Mouse (Mus musculus) kidney, embryonic 14.5 days (tissue): ENCODE measurements around the gene Trim3. TPM values are rescaled to one million over a fixed set of nuclear protein-coding genes. Genes with fewer than 3 reads are reported as not detected.

Experiments used
- ATAC-seq: fragments of 200-750 bp; cut with Nextera tagmentation; 2 replicates; pipeline ENCODE4 v1.8.0; 2017; ENCODE audit warnings: moderate number of reproducible peaks, mild to moderate bottlenecking, moderate TSS enrichment, moderate library complexity; ENCODE audit not compliant: low FRiP score, low TSS enrichment
- H3K27ac ChIP-seq: fragments of 300-500 bp; sonication (generic); 2 replicates; pipeline ENCODE4 v1.5.1; 2014; ENCODE audit warnings: low read depth, mild to moderate bottlenecking, low read length, moderate library complexity, mixed read lengths
- H3K27me3 ChIP-seq: fragments of 300-500 bp; sonication (generic); 2 replicates; pipeline ENCODE4 v1.6.1; 2014; ENCODE audit warnings: mild to moderate bottlenecking, low read length; ENCODE audit not compliant: control insufficient read depth, insufficient read depth
- H3K36me3 ChIP-seq: fragments of 300-500 bp; sonication (generic); 2 replicates; pipeline ENCODE4 v1.6.1; 2014; ENCODE audit warnings: low read length, mixed read lengths; ENCODE audit not compliant: control insufficient read depth, insufficient read depth
- H3K4me1 ChIP-seq: fragments of 300-500 bp; sonication (generic); 2 replicates; pipeline ENCODE4 v1.6.1; 2014; ENCODE audit warnings: low read length, mixed read lengths; ENCODE audit not compliant: control insufficient read depth, insufficient read depth
- H3K4me2 ChIP-seq: fragments of 300-500 bp; sonication (generic); replicated peaks from 2 replicates; pipeline ENCODE4 v1.6.1; 2014; ENCODE audit warnings: low read depth, mild to moderate bottlenecking, low read length
- H3K4me3 ChIP-seq: fragments of 300-500 bp; sonication (generic); 2 replicates; pipeline ENCODE4 v1.5.1; 2014; ENCODE audit warnings: mild to moderate bottlenecking, low read length
- H3K9ac ChIP-seq: fragments of 300-500 bp; sonication (generic); 2 replicates; pipeline ENCODE4 v1.6.1; 2014; ENCODE audit warnings: low read depth, mild to moderate bottlenecking, low read length, moderate library complexity
- H3K9me3 ChIP-seq: fragments of 300-500 bp; sonication (generic); 2 replicates; pipeline ENCODE4 v1.6.1; 2016; ENCODE audit warnings: low read length; ENCODE audit not compliant: control insufficient read depth
- WGBS: fragments of 180-500 bp; shearing (Covaris S2); extraction: QIAGEN DNeasy Blood & Tissue Kit; methylation state at CpG from one replicate; pipeline ENCODE4 v1.1.7; 2014; 5-methylcytosine and 5-hydroxymethylcytosine counted together
- polyA plus RNA-seq: library from polyadenylated mRNA; unstranded; fragments of >200 nt; fragmentation: Nextera tagmentation; extraction: Ambion mirVana; gene quantifications from 2 replicates; pipeline ENCODE4 v1.2.1, GENCODE M21; 2014

The Trim3 gene
- polyA plus RNA-seq, 1 experiment from 2014 or later, result 25.5 TPM

DNA sequence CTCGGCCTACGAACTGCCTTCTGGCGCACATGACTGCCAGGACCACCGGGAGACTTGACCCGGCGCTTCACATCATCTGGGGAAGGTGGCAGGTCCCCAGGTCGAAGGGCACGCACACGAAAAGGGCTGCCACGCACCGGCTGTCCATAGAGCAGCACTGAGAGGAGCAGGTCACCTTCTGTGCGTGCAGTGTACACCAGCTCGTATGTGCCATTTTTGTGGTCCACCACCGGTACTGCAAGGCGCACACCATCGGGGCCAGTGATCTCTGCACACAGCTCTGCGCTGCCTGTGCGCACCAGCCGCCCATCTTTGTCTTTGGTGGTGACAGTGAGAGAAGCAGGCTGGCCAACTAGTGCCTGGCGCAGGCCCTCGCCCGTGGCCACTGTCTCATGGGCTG lies 15.6 kb downstream of the Trim3 start:
- ATAC-seq, result no peak
- peaks cover 65% of the 10 kb centered on the region for H3K36me3 ChIP-seq
- H3K4me1 ChIP-seq, result no peaks in the 10 kb centered on the region
- 94% methylated on average over 22 of the region's 22 CpGs for WGBS
- H3K27ac ChIP-seq, result no peak overlapping the region
- H3K9me3 ChIP-seq, result no peaks in the 10 kb centered on the region
- H3K27me3 ChIP-seq, result no peaks in the 10 kb centered on the region
- H3K4me3 ChIP-seq, result no peak overlapping the region
- H3K9ac ChIP-seq, result no peak overlapping the region
- no peak overlapping the region for H3K4me2 ChIP-seq

DNA sequence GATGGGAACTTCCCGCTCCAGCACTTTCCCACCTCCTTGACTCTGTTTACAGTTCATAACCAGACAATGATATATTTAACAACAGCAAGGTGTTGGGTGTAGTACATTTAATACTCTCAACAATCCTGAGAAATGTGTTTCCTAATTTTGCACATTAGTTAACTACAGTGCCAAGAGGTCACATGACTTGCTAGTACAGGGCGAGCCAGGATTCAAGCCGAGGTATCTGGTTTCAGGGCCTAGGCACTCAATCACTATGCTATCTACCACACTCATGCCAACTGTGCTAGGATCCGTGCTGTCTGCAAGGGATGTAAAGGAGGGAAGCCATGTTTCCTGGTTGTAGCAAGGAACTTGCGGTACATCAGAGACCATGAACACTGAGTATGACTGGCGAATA lies 16.8 kb downstream of the Trim3 start:
- 71% methylated on average over 6 of the region's 6 CpGs for WGBS

DNA sequence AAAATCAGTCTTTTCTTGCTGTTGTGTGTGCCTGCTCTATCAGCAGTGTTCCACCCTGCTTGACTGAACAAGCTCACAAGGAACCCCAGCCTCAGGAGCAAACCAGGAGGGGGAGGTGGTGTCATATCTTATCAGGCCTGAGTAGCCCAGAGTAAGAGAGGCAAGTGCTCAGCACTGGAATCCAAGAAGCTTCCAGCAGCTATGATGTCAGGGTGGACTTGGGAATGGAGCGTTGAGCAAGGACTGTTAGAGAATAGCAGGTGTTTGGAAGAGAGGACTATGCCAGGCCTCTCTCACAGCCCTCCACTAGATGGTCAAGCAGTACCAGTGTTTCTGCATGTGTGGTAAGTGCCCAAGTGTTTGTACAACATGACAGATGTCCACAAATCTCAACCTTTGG lies 17.7 kb downstream of the Trim3 start:
- Histone ChIP-seq H3K27ac (no peak overlapping the region), H3K4me3 (no peak overlapping the region), H3K9ac (no peak overlapping the region), H3K36me3 (peaks cover 80% of the 10 kb centered on the region), H3K4me1 (no peaks in the 10 kb centered on the region), H3K4me2 (no peak overlapping the region), H3K27me3 (no peaks in the 10 kb centered on the region), H3K9me3 (no peaks in the 10 kb centered on the region)
- WGBS, result 74% methylated on average over 1 of the region's 1 CpGs
- no peak for ATAC-seq

More for the DNA sequence above, 16.8 kb downstream of the Trim3 start:
- H3K27ac ChIP-seq, result no peak overlapping the region
- H3K36me3 ChIP-seq, result peaks cover 73% of the 10 kb centered on the region
- no peaks in the 10 kb centered on the region for H3K9me3 ChIP-seq
- H3K4me3 ChIP-seq, result no peak overlapping the region
- no peak overlapping the region for H3K4me2 ChIP-seq
- no peaks in the 10 kb centered on the region for H3K27me3 ChIP-seq
- H3K4me1 ChIP-seq, result no peaks in the 10 kb centered on the region
- ATAC-seq, result no peak
- H3K9ac ChIP-seq, result no peak overlapping the region

DNA sequence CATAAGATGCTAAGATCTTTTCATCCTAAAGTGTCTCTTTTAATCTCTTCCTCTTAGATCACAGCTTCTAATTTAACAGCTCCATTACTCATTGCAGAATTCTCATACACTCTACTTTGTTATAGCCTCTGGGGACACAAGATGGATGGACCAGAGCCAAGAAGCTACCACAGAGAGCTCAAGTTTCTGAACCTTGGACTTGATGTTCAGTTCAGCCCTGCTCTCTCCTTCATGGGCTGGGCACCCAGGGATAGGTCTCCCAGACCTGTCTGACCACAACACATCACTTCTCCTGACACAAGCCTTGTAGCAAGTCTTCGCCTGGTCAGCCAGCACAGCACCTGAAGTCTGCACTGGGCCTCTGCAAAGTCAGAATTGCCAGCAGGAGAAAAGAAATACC lies 19.0 kb downstream of the Trim3 start:
- no peaks in the 10 kb centered on the region for H3K27me3 ChIP-seq
- no peaks in the 10 kb centered on the region for H3K9me3 ChIP-seq
- H3K9ac ChIP-seq, result no peak overlapping the region
- no peak overlapping the region for H3K27ac ChIP-seq
- WGBS, result 96% methylated on average over 1 of the region's 1 CpGs
- no peak overlapping the region for H3K4me3 ChIP-seq
- peaks cover 84% of the 10 kb centered on the region for H3K36me3 ChIP-seq
- H3K4me1 ChIP-seq, result no peaks in the 10 kb centered on the region
- ATAC-seq, result no peak
- H3K4me2 ChIP-seq, result no peak overlapping the region

DNA sequence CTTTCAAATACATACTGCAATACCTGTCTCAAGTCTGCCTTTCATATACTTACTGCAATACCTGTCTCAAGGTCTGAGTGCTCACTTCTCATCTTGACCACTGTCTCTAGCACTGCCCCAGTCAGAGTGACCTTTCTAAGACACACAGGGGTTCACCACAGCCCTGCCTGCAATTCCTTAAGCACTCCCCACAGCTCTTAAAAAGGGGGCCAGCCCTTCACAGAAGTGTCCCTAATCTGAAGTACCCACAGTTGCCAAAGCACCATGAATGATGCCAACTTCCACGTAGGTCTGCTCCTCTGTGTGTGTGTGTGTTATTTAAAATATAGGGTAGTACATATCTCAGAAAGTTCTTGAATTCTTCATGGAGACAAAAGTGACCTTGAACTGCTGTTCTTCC lies 21.6 kb downstream of the Trim3 start:
- 96% methylated on average over 1 of the region's 1 CpGs for WGBS
- no peak overlapping the region for H3K27ac ChIP-seq
- no peak overlapping the region for H3K4me2 ChIP-seq
- no peak overlapping the region for H3K4me3 ChIP-seq
- no peaks in the 10 kb centered on the region for H3K9me3 ChIP-seq
- H3K4me1 ChIP-seq, result no peaks in the 10 kb centered on the region
- H3K36me3 ChIP-seq, result peaks cover 63% of the 10 kb centered on the region
- ATAC-seq, result no peak
- no peaks in the 10 kb centered on the region for H3K27me3 ChIP-seq
- no peak overlapping the region for H3K9ac ChIP-seq

DNA sequence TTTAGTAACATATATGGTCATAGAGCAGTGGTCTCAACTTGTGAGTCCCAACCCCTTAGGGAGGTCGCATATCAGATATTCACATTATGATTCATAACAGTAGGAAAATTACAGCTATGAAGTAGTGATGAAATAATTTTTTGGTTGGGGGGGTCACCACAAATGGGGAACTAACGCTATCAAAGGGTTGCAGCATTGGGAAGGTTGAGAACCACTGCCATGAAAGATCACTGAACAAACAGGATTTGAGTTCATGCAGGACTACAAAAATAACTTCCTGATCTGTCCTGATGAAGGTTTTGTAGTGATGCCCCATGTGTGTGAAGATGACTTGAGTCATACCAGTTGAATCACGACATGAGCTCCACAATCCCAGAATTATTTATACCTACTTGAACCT lies 24.9 kb downstream of the Trim3 start:
- no peak for ATAC-seq
- Histone ChIP-seq H3K27me3 (no peaks in the 10 kb centered on the region), H3K9me3 (no peaks in the 10 kb centered on the region), H3K9ac (no peak overlapping the region), H3K36me3 (peaks cover 33% of the 10 kb centered on the region), H3K4me3 (no peak overlapping the region), H3K4me2 (no peak overlapping the region), H3K27ac (no peak overlapping the region), H3K4me1 (no peaks in the 10 kb centered on the region)
- WGBS, result 91% methylated on average over 3 of the region's 3 CpGs

DNA sequence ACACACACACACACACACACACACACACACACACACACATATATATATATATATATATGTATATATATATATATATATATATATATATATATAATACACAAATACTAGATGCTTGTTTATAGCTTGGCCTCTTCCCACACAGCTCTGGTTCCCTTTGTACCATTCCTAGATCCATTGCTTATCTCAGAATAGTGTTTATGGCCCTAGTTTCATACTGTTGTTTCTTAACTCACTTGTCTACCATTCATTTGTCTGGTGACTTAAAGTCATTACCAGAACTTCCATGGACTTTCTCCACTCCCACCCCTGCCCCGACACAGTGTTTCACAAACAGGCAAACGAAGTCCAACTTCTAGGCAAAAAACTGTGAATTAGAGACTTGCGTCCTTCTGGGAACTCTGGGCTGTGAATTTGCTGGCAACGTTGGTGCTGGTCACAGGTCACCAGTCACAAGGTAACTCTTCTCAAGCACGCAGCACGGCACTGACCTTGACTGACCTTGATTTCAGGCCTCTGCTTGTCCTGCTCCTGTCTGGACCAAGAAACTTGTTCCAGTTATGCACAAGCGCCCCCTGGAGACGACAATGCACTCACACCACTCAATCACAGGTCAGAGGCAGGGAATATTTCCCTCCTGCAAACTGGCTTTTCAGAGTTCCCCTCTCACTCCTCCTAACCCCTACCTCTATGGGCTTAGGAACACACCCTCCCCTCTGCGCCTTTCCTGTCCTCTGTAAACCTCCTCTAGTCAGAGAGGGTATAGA lies 30.3 kb downstream of the Trim3 start:
- WGBS, result 30% methylated on average over 9 of the region's 9 CpGs
- Histone ChIP-seq H3K27ac (no peak overlapping the region), H3K27me3 (no peaks in the 10 kb centered on the region), H3K9me3 (no peaks in the 10 kb centered on the region), H3K4me3 (no peak overlapping the region), H3K4me1 (no peaks in the 10 kb centered on the region), H3K9ac (no peak overlapping the region), H3K4me2 (no peak overlapping the region), H3K36me3 (no peaks in the 10 kb centered on the region)
- ATAC-seq, result peak; percentile 87

DNA sequence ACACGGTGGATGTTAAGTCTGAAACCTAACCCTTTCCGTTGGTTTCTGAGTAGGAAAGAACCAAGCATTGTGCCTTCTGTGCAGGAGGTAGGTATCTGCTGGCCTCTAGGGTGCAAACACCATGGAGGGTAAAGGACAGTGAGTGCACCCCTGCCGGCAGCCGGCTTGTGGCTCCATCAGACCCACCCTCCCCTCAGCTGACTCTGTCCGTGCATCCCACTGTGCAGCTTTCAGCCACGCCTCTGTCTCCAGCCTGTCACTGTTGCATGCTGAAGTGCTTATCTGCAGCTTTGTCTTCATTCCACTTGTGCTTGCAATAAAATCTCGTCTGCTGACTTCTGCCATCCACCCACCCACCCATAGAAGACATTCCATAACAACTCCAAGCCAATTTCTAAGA lies 43.3 kb downstream of the Trim3 start:
- Histone ChIP-seq H3K4me2 (no peak overlapping the region), H3K36me3 (no peaks in the 10 kb centered on the region), H3K4me1 (no peaks in the 10 kb centered on the region), H3K27me3 (no peaks in the 10 kb centered on the region), H3K9me3 (no peaks in the 10 kb centered on the region), H3K27ac (no peak overlapping the region), H3K4me3 (no peak overlapping the region), H3K9ac (no peak overlapping the region)
- WGBS, result 40% methylated on average over 7 of the region's 7 CpGs
- ATAC-seq, result no peak

DNA sequence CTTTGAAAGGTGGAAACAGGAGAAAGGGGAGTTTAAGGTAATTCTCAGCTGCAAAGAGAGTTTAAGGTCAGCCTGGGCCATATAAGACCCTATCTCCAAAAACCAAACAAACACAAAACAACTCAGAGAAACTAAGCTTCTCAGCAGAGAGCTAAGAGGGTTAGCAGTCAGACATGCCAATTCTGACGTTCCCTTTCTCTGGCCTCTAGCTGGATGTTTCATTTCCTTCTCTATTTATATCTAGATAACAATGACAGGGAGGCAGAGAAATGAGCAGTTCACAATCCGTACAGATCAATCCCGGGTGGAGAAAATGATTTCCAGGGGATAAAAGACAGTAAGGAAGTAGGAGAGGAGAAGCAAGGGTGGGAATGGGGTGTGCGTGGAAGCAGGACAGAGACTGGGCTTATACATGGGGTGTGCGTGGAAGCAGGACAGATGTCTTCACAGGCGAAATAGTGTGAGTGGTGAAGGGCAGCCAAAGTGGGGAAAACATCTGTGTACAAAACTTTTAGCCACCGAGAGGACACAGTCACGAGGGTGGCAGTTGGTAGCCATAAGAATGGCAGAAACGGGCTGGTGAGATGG lies 45.0 kb downstream of the Trim3 start:
- no peak overlapping the region for H3K4me3 ChIP-seq
- no peak overlapping the region for H3K4me2 ChIP-seq
- no peaks in the 10 kb centered on the region for H3K36me3 ChIP-seq
- no peaks in the 10 kb centered on the region for H3K9me3 ChIP-seq
- no peaks in the 10 kb centered on the region for H3K27me3 ChIP-seq
- no peak overlapping the region for H3K9ac ChIP-seq
- WGBS, result 79% methylated on average over 9 of the region's 9 CpGs
- H3K27ac ChIP-seq, result no peak overlapping the region
- H3K4me1 ChIP-seq, result no peaks in the 10 kb centered on the region
- no peak for ATAC-seq
